Mouse (Mus musculus): Measurements from ENCODE around the gene Npas4. TPM values are rescaled to one million over a fixed set of nuclear protein-coding genes. Genes with fewer than 3 reads are reported as not detected.
"Not testable (repeated sequence)": the region's sequence is repeated elsewhere in the genome, so short reads cannot be mapped to it uniquely, and the experiment has no call there.

Gene Npas4
- polyA plus RNA-seq, 1 experiment from 2014 or later: 0.51 TPM

GRCm38 (mm10) chr19:4989434-4990255 lies 471 bp downstream of the Npas4 start:
- H3K9ac ChIP-seq: peak overlapping the region; percentile 37
- ATAC-seq (ENCODE audit: low FRiP score, low read depth): peak; percentile 82
- H3K4me2 ChIP-seq: peak overlapping the region; percentile 57
- peak overlapping the region; percentile 73 for H3K27ac ChIP-seq (replicated peaks)
- H3K4me3 ChIP-seq: peak overlapping the region; percentile 41
- 12% methylated on average over 42 of the region's 47 CpGs for WGBS
- H3K4me1 ChIP-seq (replicated peaks): peaks cover 48% of the 10 kb centered on the region
- peaks cover 46% of the 10 kb centered on the region for H3K27me3 ChIP-seq
- no peaks in the 10 kb centered on the region for H3K9me3 ChIP-seq
- H3K36me3 ChIP-seq: peaks cover 5% of the 10 kb centered on the region; the same call in 1 of the 2 replicates

- H3K9ac ChIP-seq: peak overlapping the region; percentile 37
- H3K36me3 ChIP-seq: peaks cover 5% of the 10 kb centered on the region; the same call in 1 of the 2 replicates
- H3K4me3 ChIP-seq: peak overlapping the region; percentile 41
- 5% methylated on average over 13 of the region's 13 CpGs for WGBS
- H3K9me3 ChIP-seq: no peaks in the 10 kb centered on the region
- H3K27me3 ChIP-seq: peaks cover 53% of the 10 kb centered on the region
- H3K4me1 ChIP-seq (replicated peaks): peaks cover 41% of the 10 kb centered on the region
- peak overlapping the region; percentile 57 for H3K4me2 ChIP-seq
- ATAC-seq (ENCODE audit: low FRiP score, low read depth): no peak
- 0 out of 2 replicates have a peak overlapping the region, but pooled peaks have one; percentile 65 for H3K27ac ChIP-seq (replicated peaks)
Observed at GRCm38 (mm10) chr19:4989013-4989412, 1.1 kb downstream of the Npas4 start.

GRCm38 (mm10) chr19:4981767-4982166 lies 8.3 kb downstream of the Npas4 start:
- Histone ChIP-seq H3K9me3 (no peaks in the 10 kb centered on the region), H3K36me3 (no peaks in the 10 kb centered on the region; the same call in 1 of the 2 replicates), H3K9ac (no peak overlapping the region), H3K4me1 (replicated peaks) (no peaks in the 10 kb centered on the region), H3K27me3 (peaks cover 42% of the 10 kb centered on the region), H3K27ac (replicated peaks) (no peak overlapping the region), H3K4me2 (no peak overlapping the region), H3K4me3 (no peak overlapping the region)
- ATAC-seq (ENCODE audit: low FRiP score, low read depth): 0 out of 2 replicates have a peak, but pooled peaks have one; percentile 38

- no peak overlapping the region for H3K4me3 ChIP-seq
- no peaks in the 10 kb centered on the region for H3K9me3 ChIP-seq
- ATAC-seq (ENCODE audit: low FRiP score, low read depth): no peak
- H3K9ac ChIP-seq: no peak overlapping the region
- peaks cover 2% of the 10 kb centered on the region for H3K4me1 ChIP-seq (replicated peaks)
- 84% methylated on average over 2 of the region's 2 CpGs for WGBS
- H3K27me3 ChIP-seq: no peaks in the 10 kb centered on the region
- peaks cover 19% of the 10 kb centered on the region for H3K36me3 ChIP-seq
- no peak overlapping the region for H3K27ac ChIP-seq (replicated peaks)
- no peak overlapping the region for H3K4me2 ChIP-seq
Observed at GRCm38 (mm10) chr19:4968236-4968635, 21.9 kb downstream of the Npas4 start.

- H3K4me2 ChIP-seq: peak within 1 kb of the TSS; percentile 79
- WGBS: under 1% methylated on average over 34 of the region's 34 CpGs
- H3K36me3 ChIP-seq: peaks cover 19% of the 10 kb centered on the region
- H3K27me3 ChIP-seq: peaks cover 3% of the 10 kb centered on the region; the same call in 1 of the 2 replicates
- H3K4me3 ChIP-seq: peak within 1 kb of the TSS; percentile 90
- ATAC-seq (ENCODE audit: low FRiP score, low read depth): peak; percentile 97
- H3K4me1 ChIP-seq (replicated peaks): peaks cover 16% of the 10 kb centered on the region
- peak within 1 kb of the TSS; percentile 88 for H3K27ac ChIP-seq (replicated peaks)
- H3K9me3 ChIP-seq: no peaks in the 10 kb centered on the region
- H3K9ac ChIP-seq: peak within 1 kb of the TSS; percentile 92
Observed at GRCm38 (mm10) chr19:4961928-4962601, 28.1 kb downstream of the Npas4 start, which contains the start of gene Mrpl11. TSS of gene Mrpl11 (plus strand) at chr19:4962147.

- not testable (repeated sequence) for ATAC-seq (ENCODE audit: low FRiP score, low read depth); H3K27me3 ChIP-seq
- WGBS: 88% methylated on average over 9 of the region's 9 CpGs
Observed at GRCm38 (mm10) chr19:4948641-4949040, 41.5 kb downstream of the Npas4 start.

GRCm38 (mm10) chr19:4945540-4945939 lies 44.6 kb downstream of the Npas4 start:
- no peaks in the 10 kb centered on the region for H3K36me3 ChIP-seq
- H3K9ac ChIP-seq: no peak overlapping the region
- no peak overlapping the region for H3K4me3 ChIP-seq
- 47% methylated on average over 6 of the region's 6 CpGs for WGBS
- no peak for ATAC-seq (ENCODE audit: low FRiP score, low read depth)
- H3K27ac ChIP-seq (replicated peaks): no peak overlapping the region
- peaks cover 19% of the 10 kb centered on the region for H3K4me1 ChIP-seq (replicated peaks)
- H3K9me3 ChIP-seq: no peaks in the 10 kb centered on the region
- no peak overlapping the region for H3K4me2 ChIP-seq
- H3K27me3 ChIP-seq: no peaks in the 10 kb centered on the region

More at GRCm38 (mm10) chr19:4948641-4949040, 41.5 kb downstream of the Npas4 start:
- not testable (repeated sequence) for H3K4me1 ChIP-seq (replicated peaks); H3K27ac ChIP-seq (replicated peaks); H3K9ac ChIP-seq; H3K4me2 ChIP-seq; H3K36me3 ChIP-seq; H3K4me3 ChIP-seq; H3K9me3 ChIP-seq

GRCm38 (mm10) chr19:4943253-4943588 lies 46.9 kb downstream of the Npas4 start:
- H3K9me3 ChIP-seq: no peaks in the 10 kb centered on the region
- whole genome bisulfite sequencing: 5% methylated on average over 13 of the region's 13 CpGs
- H3K9ac ChIP-seq: peak overlapping the region; percentile 66
- peaks cover 19% of the 10 kb centered on the region for H3K4me1 ChIP-seq (replicated peaks)
- peak overlapping the region; percentile 73 for H3K4me2 ChIP-seq
- H3K27ac ChIP-seq (replicated peaks): peak overlapping the region; percentile 86
- no peak; the same call in 1 of the 2 replicates for ATAC-seq (ENCODE audit: low FRiP score, low read depth)
- peak overlapping the region; percentile 75 for H3K4me3 ChIP-seq
- H3K36me3 ChIP-seq: no peaks in the 10 kb centered on the region
- H3K27me3 ChIP-seq: no peaks in the 10 kb centered on the region

GRCm38 (mm10) chr19:4942551-4943252 lies 47.4 kb downstream of the Npas4 start, which contains the start of gene Peli3:
TSS of gene Peli3 (minus strand) at chr19:4943127.
- WGBS: under 1% methylated on average over 52 of the region's 55 CpGs
- Histone ChIP-seq H3K4me1 (replicated peaks) (peaks cover 19% of the 10 kb centered on the region), H3K9me3 (no peaks in the 10 kb centered on the region), H3K27me3 (no peaks in the 10 kb centered on the region), H3K9ac (peak within 1 kb of the TSS; percentile 66), H3K27ac (replicated peaks) (peak within 1 kb of the TSS; percentile 86), H3K36me3 (no peaks in the 10 kb centered on the region), H3K4me2 (peak within 1 kb of the TSS; percentile 73), H3K4me3 (peak within 1 kb of the TSS; percentile 75)
- ATAC-seq (ENCODE audit: low FRiP score, low read depth): peak; percentile 97

- Histone ChIP-seq H3K4me1 (replicated peaks) (peaks cover 12% of the 10 kb centered on the region), H3K9me3 (no peaks in the 10 kb centered on the region), H3K27me3 (no peaks in the 10 kb centered on the region), H3K4me2 (no peak overlapping the region), H3K9ac (no peak overlapping the region), H3K4me3 (no peak overlapping the region), H3K36me3 (peaks cover 11% of the 10 kb centered on the region), H3K27ac (replicated peaks) (no peak overlapping the region)
- no peak for ATAC-seq (ENCODE audit: low FRiP score, low read depth)
- WGBS: 88% methylated on average over 17 of the region's 17 CpGs
Observed at GRCm38 (mm10) chr19:4937444-4938310, 52.4 kb downstream of the Npas4 start.

- no peak for ATAC-seq (ENCODE audit: low FRiP score, low read depth)
- WGBS: 86% methylated on average over 2 of the region's 2 CpGs
- peaks cover 17% of the 10 kb centered on the region for H3K36me3 ChIP-seq
- no peak overlapping the region for H3K4me2 ChIP-seq
- H3K27ac ChIP-seq (replicated peaks): no peak overlapping the region
- no peaks in the 10 kb centered on the region for H3K9me3 ChIP-seq
- no peak overlapping the region for H3K4me3 ChIP-seq
- H3K27me3 ChIP-seq: no peaks in the 10 kb centered on the region
- H3K9ac ChIP-seq: no peak overlapping the region
- H3K4me1 ChIP-seq (replicated peaks): peaks cover 7% of the 10 kb centered on the region
Observed at GRCm38 (mm10) chr19:4936896-4937295, 53.2 kb downstream of the Npas4 start.

Data from hindbrain, embryonic 15.5 days (tissue).